Mouse (Mus musculus): ENCODE data around the gene Cadps. TPM values are rescaled to one million over a fixed set of nuclear protein-coding genes. Genes with fewer than 3 reads are reported as not detected.

Gene Cadps
- polyA plus RNA-seq, 1 experiment from 2014 or later: 1.7 TPM

- 42% methylated on average over 2 of the region's 2 CpGs for WGBS
- no peak overlapping the region for H3K27ac ChIP-seq
- H3K4me2 ChIP-seq: no peak overlapping the region
- H3K27me3 ChIP-seq (replicated peaks): no peaks in the 10 kb centered on the region
- H3K9me3 ChIP-seq: no peaks in the 10 kb centered on the region
- no peak overlapping the region for H3K9ac ChIP-seq
- H3K36me3 ChIP-seq: no peaks in the 10 kb centered on the region
- no peak overlapping the region for H3K4me3 ChIP-seq (replicated peaks)
- H3K4me1 ChIP-seq: no peaks in the 10 kb centered on the region
- no peak for ATAC-seq (ENCODE audit: insufficient read depth, low FRiP score, low read depth)
These were observed 281.1 kb downstream of the Cadps start for GRCm38 (mm10) chr14:12541733-12542132.

GRCm38 (mm10) chr14:12539071-12539470 is 283.8 kb downstream of the Cadps start:
- whole genome bisulfite sequencing: 75% methylated on average over 5 of the region's 5 CpGs

GRCm38 (mm10) chr14:12531101-12531500 is 291.8 kb downstream of the Cadps start:
- H3K27ac ChIP-seq: no peak overlapping the region
- no peaks in the 10 kb centered on the region for H3K9me3 ChIP-seq
- H3K27me3 ChIP-seq (replicated peaks): no peaks in the 10 kb centered on the region
- no peak overlapping the region for H3K9ac ChIP-seq
- H3K36me3 ChIP-seq: no peaks in the 10 kb centered on the region
- no peak overlapping the region for H3K4me2 ChIP-seq
- no peak overlapping the region for H3K4me3 ChIP-seq (replicated peaks)
- H3K4me1 ChIP-seq: no peaks in the 10 kb centered on the region
- 13% methylated on average over 1 of the region's 1 CpGs for WGBS
- no peak for ATAC-seq (ENCODE audit: insufficient read depth, low FRiP score, low read depth)

More at GRCm38 (mm10) chr14:12539071-12539470, 283.8 kb downstream of the Cadps start:
- ATAC-seq (ENCODE audit: insufficient read depth, low FRiP score, low read depth): no peak
- Histone ChIP-seq H3K4me1 (no peaks in the 10 kb centered on the region), H3K9me3 (no peaks in the 10 kb centered on the region), H3K27ac (no peak overlapping the region), H3K27me3 (replicated peaks) (no peaks in the 10 kb centered on the region), H3K36me3 (no peaks in the 10 kb centered on the region), H3K9ac (no peak overlapping the region), H3K4me3 (replicated peaks) (no peak overlapping the region), H3K4me2 (no peak overlapping the region)

- no peaks in the 10 kb centered on the region for H3K9me3 ChIP-seq
- no peak for ATAC-seq (ENCODE audit: insufficient read depth, low FRiP score, low read depth)
- 68% methylated on average over 3 of the region's 3 CpGs for WGBS
- no peaks in the 10 kb centered on the region for H3K27me3 ChIP-seq (replicated peaks)
- no peak overlapping the region for H3K4me3 ChIP-seq (replicated peaks)
- no peaks in the 10 kb centered on the region for H3K36me3 ChIP-seq
- no peak overlapping the region for H3K9ac ChIP-seq
- H3K27ac ChIP-seq: no peak overlapping the region
- H3K4me1 ChIP-seq: no peaks in the 10 kb centered on the region
- no peak overlapping the region for H3K4me2 ChIP-seq
These were observed 292.3 kb downstream of the Cadps start for GRCm38 (mm10) chr14:12530554-12530953.

GRCm38 (mm10) chr14:12529961-12530542 is 292.8 kb downstream of the Cadps start:
- no peak overlapping the region for H3K9ac ChIP-seq
- no peak overlapping the region for H3K4me3 ChIP-seq (replicated peaks)
- H3K27me3 ChIP-seq (replicated peaks): no peaks in the 10 kb centered on the region
- H3K36me3 ChIP-seq: no peaks in the 10 kb centered on the region
- H3K9me3 ChIP-seq: no peaks in the 10 kb centered on the region
- ATAC-seq (ENCODE audit: insufficient read depth, low FRiP score, low read depth): no peak
- no peaks in the 10 kb centered on the region for H3K4me1 ChIP-seq
- H3K27ac ChIP-seq: no peak overlapping the region
- WGBS: 15% methylated on average over 11 of the region's 11 CpGs
- H3K4me2 ChIP-seq: peak overlapping the region; percentile 27; the same call in 1 of the 2 replicates

GRCm38 (mm10) chr14:12527296-12527695 is 295.6 kb downstream of the Cadps start:
- no peaks in the 10 kb centered on the region for H3K4me1 ChIP-seq
- no peaks in the 10 kb centered on the region for H3K9me3 ChIP-seq
- no peak overlapping the region for H3K27ac ChIP-seq
- H3K4me3 ChIP-seq (replicated peaks): no peak overlapping the region
- ATAC-seq (ENCODE audit: insufficient read depth, low FRiP score, low read depth): no peak
- H3K9ac ChIP-seq: no peak overlapping the region
- H3K27me3 ChIP-seq (replicated peaks): no peaks in the 10 kb centered on the region
- H3K36me3 ChIP-seq: no peaks in the 10 kb centered on the region
- 78% methylated on average over 5 of the region's 5 CpGs for WGBS
- H3K4me2 ChIP-seq: no peak overlapping the region

GRCm38 (mm10) chr14:12507018-12507417 is 315.9 kb downstream of the Cadps start:
- no peaks in the 10 kb centered on the region for H3K36me3 ChIP-seq
- no peak overlapping the region for H3K4me2 ChIP-seq
- no peaks in the 10 kb centered on the region for H3K27me3 ChIP-seq (replicated peaks)
- no peaks in the 10 kb centered on the region for H3K9me3 ChIP-seq
- H3K27ac ChIP-seq: no peak overlapping the region
- 84% methylated on average over 7 of the region's 7 CpGs for WGBS
- H3K9ac ChIP-seq: no peak overlapping the region
- no peak overlapping the region for H3K4me3 ChIP-seq (replicated peaks)
- ATAC-seq (ENCODE audit: insufficient read depth, low FRiP score, low read depth): no peak
- no peaks in the 10 kb centered on the region for H3K4me1 ChIP-seq

GRCm38 (mm10) chr14:12504191-12504947 is 318.5 kb downstream of the Cadps start:
- Histone ChIP-seq H3K4me2 (no peak overlapping the region), H3K36me3 (no peaks in the 10 kb centered on the region), H3K4me3 (replicated peaks) (no peak overlapping the region), H3K9ac (no peak overlapping the region), H3K9me3 (no peaks in the 10 kb centered on the region), H3K4me1 (no peaks in the 10 kb centered on the region), H3K27ac (no peak overlapping the region), H3K27me3 (replicated peaks) (no peaks in the 10 kb centered on the region)
- 80% methylated on average over 12 of the region's 12 CpGs for WGBS
- ATAC-seq (ENCODE audit: insufficient read depth, low FRiP score, low read depth): no peak

GRCm38 (mm10) chr14:12462206-12462605 is 360.7 kb downstream of the Cadps start:
- no peaks in the 10 kb centered on the region for H3K4me1 ChIP-seq
- WGBS: 76% methylated on average over 4 of the region's 4 CpGs
- no peak for ATAC-seq (ENCODE audit: insufficient read depth, low FRiP score, low read depth)

GRCm38 (mm10) chr14:12459700-12460099 is 363.2 kb downstream of the Cadps start:
- Histone ChIP-seq H3K9me3 (no peaks in the 10 kb centered on the region), H3K9ac (no peak overlapping the region), H3K36me3 (no peaks in the 10 kb centered on the region), H3K27ac (no peak overlapping the region), H3K4me2 (no peak overlapping the region), H3K4me1 (no peaks in the 10 kb centered on the region), H3K27me3 (replicated peaks) (no peaks in the 10 kb centered on the region), H3K4me3 (replicated peaks) (no peak overlapping the region)
- ATAC-seq (ENCODE audit: insufficient read depth, low FRiP score, low read depth): no peak
- 57% methylated on average over 7 of the region's 7 CpGs for WGBS

More at GRCm38 (mm10) chr14:12462206-12462605, 360.7 kb downstream of the Cadps start:
- no peaks in the 10 kb centered on the region for H3K27me3 ChIP-seq (replicated peaks)
- H3K9me3 ChIP-seq: no peaks in the 10 kb centered on the region
- no peaks in the 10 kb centered on the region for H3K36me3 ChIP-seq
- H3K4me2 ChIP-seq: no peak overlapping the region
- no peak overlapping the region for H3K27ac ChIP-seq
- H3K9ac ChIP-seq: no peak overlapping the region
- H3K4me3 ChIP-seq (replicated peaks): no peak overlapping the region

GRCm38 (mm10) chr14:12455064-12455591 is 367.8 kb downstream of the Cadps start:
- no peaks in the 10 kb centered on the region for H3K27me3 ChIP-seq (replicated peaks)
- H3K4me1 ChIP-seq: no peaks in the 10 kb centered on the region
- WGBS: 74% methylated on average over 8 of the region's 8 CpGs
- no peak for ATAC-seq (ENCODE audit: insufficient read depth, low FRiP score, low read depth)
- no peaks in the 10 kb centered on the region for H3K36me3 ChIP-seq
- H3K4me3 ChIP-seq (replicated peaks): no peak overlapping the region
- no peaks in the 10 kb centered on the region for H3K9me3 ChIP-seq
- no peak overlapping the region for H3K4me2 ChIP-seq
- no peak overlapping the region for H3K27ac ChIP-seq
- H3K9ac ChIP-seq: no peak overlapping the region

GRCm38 (mm10) chr14:12450807-12451206 is 372.1 kb downstream of the Cadps start:
- no peaks in the 10 kb centered on the region for H3K9me3 ChIP-seq
- no peak overlapping the region for H3K9ac ChIP-seq
- H3K4me3 ChIP-seq (replicated peaks): no peak overlapping the region
- no peak overlapping the region for H3K27ac ChIP-seq
- no peak for ATAC-seq (ENCODE audit: insufficient read depth, low FRiP score, low read depth)
- no peaks in the 10 kb centered on the region for H3K4me1 ChIP-seq
- 69% methylated on average over 3 of the region's 3 CpGs for WGBS
- H3K36me3 ChIP-seq: no peaks in the 10 kb centered on the region
- no peaks in the 10 kb centered on the region for H3K27me3 ChIP-seq (replicated peaks)
- no peak overlapping the region for H3K4me2 ChIP-seq

Data from stomach, embryonic 15.5 days (tissue).